Mouse (Mus musculus): ENCODE measurements at regions not wholly inside any gene's neighbourhood (a gene's known extent, or its start where the extent isn't known, plus 50 kb on each side); places are given as distances from the start of the nearest gene placed in this dataset.

DNA sequence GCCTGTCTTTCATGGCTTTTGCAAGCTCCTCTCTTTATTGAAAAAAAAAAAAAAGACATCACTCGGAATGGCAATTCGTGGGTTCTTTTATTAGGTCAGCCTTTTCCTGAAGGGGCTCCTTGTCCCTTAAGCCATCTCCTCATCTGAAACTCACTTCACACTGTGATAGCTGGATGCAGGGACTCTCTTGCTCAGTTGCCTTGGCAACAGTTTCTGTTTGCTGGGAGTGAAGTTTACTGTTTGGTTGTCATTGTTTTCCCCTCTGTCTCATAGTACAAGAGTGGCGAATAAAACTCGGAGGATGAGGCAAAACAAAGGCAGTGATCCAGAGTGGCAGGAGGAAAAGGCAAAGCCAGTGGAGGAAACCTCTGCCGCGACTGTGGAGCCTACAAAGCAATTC lies 194.6 kb downstream of the Brinp2 start:
- DNase-seq (ENCODE audit: low spot score) = no peak

DNA sequence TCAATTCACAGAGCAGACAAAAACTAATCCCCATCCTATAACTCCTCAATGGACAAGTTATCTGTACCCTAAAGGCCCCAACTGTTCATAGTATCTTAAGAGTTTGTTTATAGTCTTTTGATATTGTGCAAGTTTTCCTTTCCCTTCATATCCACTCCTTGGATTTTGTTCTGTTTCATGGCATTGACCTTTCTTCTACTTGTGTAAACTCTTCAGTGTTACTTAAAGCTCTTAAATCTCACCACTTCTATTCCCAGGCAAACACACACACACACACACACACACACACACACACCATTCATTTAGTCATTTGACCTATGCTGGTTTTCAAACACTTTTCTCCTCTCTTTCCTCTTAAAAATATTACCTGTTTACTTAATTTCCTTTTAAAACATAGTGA lies 192.7 kb downstream of the Brinp2 start:
- DNase-seq (ENCODE audit: low spot score) = no peak

DNA sequence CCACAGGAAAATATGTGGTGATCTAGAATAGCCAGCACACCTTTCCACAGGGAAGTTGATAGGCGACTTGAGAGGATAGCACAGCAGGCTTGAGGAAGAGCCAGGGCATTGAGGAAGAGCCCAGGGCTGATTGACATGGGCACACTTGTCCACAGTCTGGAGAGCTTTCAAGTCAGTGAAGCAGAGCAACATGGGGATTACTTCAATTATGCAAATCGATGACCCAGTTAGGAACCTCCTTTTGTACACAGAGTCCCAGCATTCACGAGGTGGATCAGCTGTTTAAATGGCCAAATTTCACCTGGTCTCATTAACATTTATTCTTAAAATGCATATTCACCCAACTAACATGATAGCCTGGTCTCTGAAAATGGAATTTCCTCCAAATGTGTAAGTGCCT lies 186.1 kb downstream of the Brinp2 start:
- DNase-seq (ENCODE audit: low spot score) = no peak

DNA sequence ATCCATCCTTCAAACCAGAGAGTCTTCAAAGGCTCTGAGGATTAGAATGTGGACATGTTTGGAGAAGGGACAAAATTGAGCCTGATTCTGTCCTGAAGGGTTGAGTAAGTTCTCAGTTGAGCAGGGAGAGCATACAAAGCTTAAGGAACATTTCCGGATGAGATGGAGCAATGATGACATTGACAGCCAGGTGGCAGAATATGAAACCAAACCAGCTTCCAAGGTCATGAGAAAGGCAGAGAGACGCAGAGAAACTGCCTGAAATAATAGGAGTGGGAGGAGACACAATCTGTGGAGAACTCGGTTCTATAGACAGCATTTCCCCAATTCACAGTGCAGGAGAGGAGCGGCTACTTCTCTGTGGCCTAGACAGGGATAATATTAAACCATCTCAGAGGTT lies 176.0 kb downstream of the Brinp2 start:
- no peak for DNase-seq (ENCODE audit: low spot score)

DNA sequence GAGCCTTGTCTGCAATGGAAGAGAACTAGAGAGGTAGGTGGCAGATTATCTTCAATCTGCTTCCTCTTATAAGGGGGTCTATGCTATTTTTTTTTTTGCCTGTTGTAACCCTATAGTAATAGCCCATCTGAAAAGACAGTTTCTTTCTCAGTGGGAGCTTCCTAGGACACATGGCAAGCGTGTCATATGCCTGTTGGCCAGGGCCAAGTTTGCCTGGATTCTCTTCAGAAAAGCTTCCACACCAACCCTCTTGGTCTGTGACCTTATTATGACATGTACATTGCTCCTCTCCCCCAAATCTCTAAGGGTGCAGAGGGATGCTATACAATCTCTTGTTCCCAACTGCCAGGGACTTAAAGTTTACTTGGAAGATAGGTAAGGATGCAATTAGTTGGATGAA lies 174.8 kb downstream of the Brinp2 start:
- no peak for DNase-seq (ENCODE audit: low spot score)

DNA sequence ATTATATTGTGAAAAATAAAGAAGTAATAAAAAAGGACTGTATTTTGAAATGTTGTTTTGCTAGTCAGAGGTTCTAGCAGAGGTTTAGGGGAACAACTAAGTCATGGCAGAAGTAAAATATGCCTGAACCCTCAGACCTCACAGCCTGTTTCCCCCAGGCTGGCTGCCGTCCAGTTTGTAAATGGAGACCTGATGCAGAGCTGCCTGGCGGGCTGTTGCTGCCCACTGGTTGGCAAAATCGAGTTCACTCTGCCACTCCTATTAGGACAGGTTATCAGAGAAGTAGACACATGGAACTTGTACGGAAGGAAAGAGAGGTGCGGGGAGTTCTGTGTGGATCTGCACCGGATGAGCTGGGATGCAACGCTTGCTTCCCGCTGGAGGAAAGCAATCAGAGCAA lies 168.5 kb downstream of the Brinp2 start:
- DNase-seq (ENCODE audit: low spot score) = no peak

DNA sequence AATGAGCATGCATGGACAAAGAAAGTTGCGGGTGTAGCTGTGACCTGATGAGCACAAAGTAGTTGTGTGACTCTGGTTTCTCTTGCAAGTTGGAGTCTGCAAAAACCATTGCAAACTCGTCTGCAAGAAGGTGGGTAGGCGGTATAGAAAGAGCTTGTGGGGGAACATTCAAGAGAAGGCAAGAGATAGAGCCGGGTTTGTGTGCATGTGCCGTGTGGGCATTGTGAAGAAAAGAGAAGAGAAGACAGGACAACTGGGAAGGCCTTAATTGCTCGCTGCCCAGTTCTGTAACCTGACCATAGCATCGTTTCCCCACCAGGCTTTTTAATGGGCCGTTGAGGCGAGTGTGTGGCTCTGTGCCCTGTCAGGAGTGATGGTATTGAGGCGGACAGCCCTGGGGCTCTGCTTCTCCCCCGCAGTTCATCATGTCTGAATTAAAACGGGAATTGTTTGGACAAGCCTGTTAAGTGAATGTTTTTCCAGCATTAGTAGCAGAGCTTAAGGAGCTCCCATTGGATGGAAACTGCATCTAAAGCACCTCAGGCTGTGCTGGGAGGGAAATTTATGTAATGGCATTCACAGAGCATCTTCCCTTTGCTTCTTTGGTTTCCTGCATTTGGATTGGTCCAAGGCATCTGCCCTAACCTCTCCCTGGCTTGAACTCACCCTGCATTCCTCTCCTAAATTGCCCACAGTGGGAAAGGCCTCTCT lies 163.1 kb downstream of the Brinp2 start:
- DNase-seq (ENCODE audit: low spot score) = no peak

DNA sequence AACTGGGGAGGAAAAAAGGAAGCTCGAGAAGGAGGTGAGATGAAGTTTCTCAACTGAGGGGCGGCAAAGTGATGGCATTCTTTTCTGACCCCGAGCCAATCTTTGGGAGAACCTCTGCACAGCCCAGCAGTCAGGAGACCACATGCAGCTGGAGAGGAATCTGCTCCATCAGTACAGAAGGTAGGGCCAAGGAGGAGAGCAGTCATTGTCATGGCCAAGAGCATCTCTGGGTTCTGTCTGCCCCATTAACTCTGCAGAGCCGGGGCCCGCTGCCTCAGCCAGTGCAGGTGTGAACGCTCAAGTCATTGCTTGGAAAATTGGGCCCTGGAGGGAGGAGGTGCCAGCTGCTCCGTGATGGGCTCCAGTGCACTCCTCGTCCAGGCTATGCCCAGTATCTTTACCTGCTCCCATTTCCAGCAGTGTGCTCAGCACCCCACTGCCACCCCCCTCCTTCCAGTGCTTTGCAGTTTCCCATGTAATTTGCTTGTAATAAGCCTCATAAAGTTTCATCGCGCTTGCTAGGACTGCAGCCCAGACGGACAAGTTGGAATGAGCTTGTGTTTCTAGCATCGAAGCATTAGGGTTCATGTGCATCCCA lies 162.1 kb downstream of the Brinp2 start:
- no peak for DNase-seq (ENCODE audit: low spot score)

Data from c-Kit-positive CD71-positive TER-119-positive erythroid progenitor cells, embryonic 14.5 days (primary cell).